Mouse (Mus musculus) megakaryocyte, embryonic 14.5 days (primary cell): Measurements from ENCODE around the gene Polr1e.

Experiments used
- FLI1 ChIP-seq: IDR thresholded peaks from 2 replicates; pipeline ENCODE4 v1.6.1; 2012; ENCODE audit warnings: low read length, inconsistent platforms, mixed read lengths
- GATA1 ChIP-seq: IDR thresholded peaks from 3 replicates; pipeline ENCODE4 v1.6.1; 2012; ENCODE audit warnings: mixed read lengths, low read length, inconsistent platforms, borderline replicate concordance

- no peak for TF ChIP-seq GATA1
- no peak for TF ChIP-seq FLI1
These were observed 64.6 kb downstream of the Polr1e start for GRCm38 (mm10) chr4:45082951-45083350.
